ENCODE assay signal across 11 mouse cellular contexts in genomic region chr2:30870863-30871262, GRCm38 (mm10). TPM values are rescaled to one million over a fixed set of nuclear protein-coding genes. Genes with fewer than 3 reads are reported as not detected.
DNase-seq lines count a peak whose midpoint lies in the region; ATAC-seq and TF ChIP-seq lines count a peak whose summit lies in the region.
"Had no signal": no experiment of that assay in that cellular context is flagged by ENCODE, and none has a peak within 500 bp of the region (broad histone marks: within the 10 kb centered on the region; RNA-seq: fewer than 3 reads in every experiment).

No protein-coding gene starts in this region.

- peaks cover 14% of the 10 kb centered on the region for H3K4me1 ChIP-seq in lung, embryonic 16.5 days (replicated peaks; ENCODE audit: control insufficient read depth, insufficient read depth, low read length)
- H3K4me1 ChIP-seq in lung, adult 2 months (ENCODE audit: control insufficient read depth, insufficient read depth, low read length), result no peaks in the 10 kb centered on the region
- H3K4me1 ChIP-seq in limb, embryonic 10.5 days, result peaks cover 81% of the 10 kb centered on the region
- 0 out of 2 replicates have a peak, but pooled peaks cover 4% of the 10 kb centered on the region for H3K4me1 ChIP-seq in hindbrain, embryonic 14.5 days (replicated peaks; ENCODE audit: control insufficient read depth, insufficient read depth, low read length)

- TF ChIP-seq CTCF in lung, adult 2 months (IDR thresholded peaks at IDR 0.05; ENCODE audit: insufficient read depth, low read length), result no peak

- intact Hi-C loops in heart, postnatal 25 days (cut with DNase I), result no loop called here

- no peak overlapping the region for H3K9ac ChIP-seq in lung, embryonic 16.5 days (ENCODE audit: low read length)
- no peak overlapping the region for H3K9ac ChIP-seq in hindbrain, embryonic 14.5 days
- H3K9ac ChIP-seq: midbrain, embryonic 12.5 days had no signal

- no peak overlapping the region for H3K27ac ChIP-seq in lung, embryonic 16.5 days (ENCODE audit: low read length)
- H3K27ac ChIP-seq in limb, embryonic 10.5 days, result peak overlapping the region; percentile 83
- H3K27ac ChIP-seq in hindbrain, embryonic 14.5 days, result no peak overlapping the region
- H3K27ac ChIP-seq: midbrain, embryonic 12.5 days had no signal

- H3K4me2 ChIP-seq in lung, embryonic 16.5 days (ENCODE audit: low read depth, low read length), result no peak overlapping the region
- H3K4me2 ChIP-seq in hindbrain, embryonic 14.5 days (replicated peaks), result no peak overlapping the region
- H3K4me2 ChIP-seq: midbrain, embryonic 12.5 days had no signal

- DNase-seq in lung, adult 2 months, result no peak
- peak; percentile 24 to 33 for DNase-seq in cerebellum, adult 18-20 months
- DNase-seq in fibroblast of lung, adult 2 months (ENCODE audit: low read depth), result peak; percentile 98
- no peak for DNase-seq in limb, embryonic 10.5 days (ENCODE audit: low spot score)
- DNase-seq in T-cell, adult 2 months (ENCODE audit: low spot score), result no peak
- no peak for DNase-seq in heart, postnatal 25 days (ENCODE audit: low spot score)
- no peak for DNase-seq in hindbrain, embryonic 14.5 days (ENCODE audit: low spot score)

- no peaks in the 10 kb centered on the region; the same call in 1 of the 2 replicates for H3K27me3 ChIP-seq in lung, embryonic 16.5 days (ENCODE audit: control insufficient read depth, insufficient read depth, low read depth, low read length)
- H3K27me3 ChIP-seq in limb, embryonic 10.5 days (ENCODE audit: low read depth, poor library complexity, severe bottlenecking), result no peaks in the 10 kb centered on the region
- no peaks in the 10 kb centered on the region for H3K27me3 ChIP-seq in hindbrain, embryonic 14.5 days (ENCODE audit: control insufficient read depth, insufficient read depth, low read length)

- TF ChIP-seq POLR2A in lung, adult 2 months (IDR thresholded peaks at IDR 0.05; ENCODE audit: borderline replicate concordance, extremely low read depth, low read depth, low read length), result no peak

- WGBS in lung, embryonic 16.5 days, result 62% methylated on average over 8 of the region's 8 CpGs
- 66% methylated on average over 8 of the region's 8 CpGs for WGBS in lung, adult 2 months
- 77% methylated on average over 8 of the region's 8 CpGs for WGBS in limb, embryonic 10.5 days
- 57% methylated on average over 8 of the region's 8 CpGs for WGBS in hindbrain, embryonic 14.5 days

- no peak overlapping the region for H3K4me3 ChIP-seq in lung, embryonic 16.5 days (ENCODE audit: low read length)
- H3K4me3 ChIP-seq in lung, adult 2 months (replicated peaks; ENCODE audit: extremely low read depth, low read depth, low read length), result no peak overlapping the region
- no peak overlapping the region for H3K4me3 ChIP-seq in limb, embryonic 10.5 days
- H3K4me3 ChIP-seq in hindbrain, embryonic 14.5 days (replicated peaks; ENCODE audit: low read length), result no peak overlapping the region
- H3K4me3 ChIP-seq: heart, embryonic 10.5 days; midbrain, embryonic 12.5 days had no signal

- H3K36me3 ChIP-seq in lung, embryonic 16.5 days (ENCODE audit: control insufficient read depth, insufficient read depth, low read length), result no peaks in the 10 kb centered on the region
- peaks cover 34% of the 10 kb centered on the region for H3K36me3 ChIP-seq in limb, embryonic 10.5 days
- H3K36me3 ChIP-seq in hindbrain, embryonic 14.5 days (replicated peaks; ENCODE audit: control insufficient read depth, insufficient read depth), result no peaks in the 10 kb centered on the region
- H3K36me3 ChIP-seq: midbrain, embryonic 12.5 days had no signal

- H3K9me3 ChIP-seq in lung, embryonic 16.5 days (ENCODE audit: control insufficient read depth, low read length), result no peaks in the 10 kb centered on the region
- no peaks in the 10 kb centered on the region for H3K9me3 ChIP-seq in limb, embryonic 10.5 days (replicated peaks)
- H3K9me3 ChIP-seq in hindbrain, embryonic 14.5 days (ENCODE audit: control insufficient read depth, low read length), result no peaks in the 10 kb centered on the region
- H3K9me3 ChIP-seq: heart, embryonic 10.5 days; midbrain, embryonic 12.5 days had no signal

- ATAC-seq in lung, embryonic 16.5 days (ENCODE audit: low read depth), result peak; percentile 37; the same call in 1 of the 2 replicates
- ATAC-seq in hindbrain, embryonic 14.5 days (ENCODE audit: low FRiP score), result no peak

RNA-seq across cellular contexts. Expression of gene Prrx2, which starts 36.1 kb away (rescaled TPM):
- 7.2 and 9.4 TPM in 2 replicates for polyA plus RNA-seq in lung, embryonic 16.5 days (2015; fragmentation: Nextera tagmentation; extraction: Ambion mirVana)
- polyA plus RNA-seq in lung, adult 2 months (2012; rRNA removed), result 6.2 and 6.6 TPM in 2 replicates
- 111 and 140 TPM in 2 replicates for polyA plus RNA-seq in limb, embryonic 10.5 days (2016; fragmentation: Nextera tagmentation; extraction: Ambion mirVana)
- total RNA-seq in heart, postnatal 25 days (2021), result 1 to 10 TPM in 1 of 2 experiments, under 1 TPM in 1; 0.61 to 1.9 TPM
- 3.7 and 3.9 TPM in 2 replicates for polyA plus RNA-seq in hindbrain, embryonic 14.5 days (2014; fragmentation: Nextera tagmentation; extraction: Ambion mirVana)
- total RNA-seq: MEL had no signal

RNA-seq across cellular contexts. Expression of gene Asb6, which starts 40.7 kb away (rescaled TPM):
- 32.7 and 33.5 TPM in 2 replicates for polyA plus RNA-seq in lung, embryonic 16.5 days (2015; fragmentation: Nextera tagmentation; extraction: Ambion mirVana)
- polyA plus RNA-seq in lung, adult 2 months (2012; rRNA removed), result 42.0 and 44.8 TPM in 2 replicates
- polyA plus RNA-seq in limb, embryonic 10.5 days (2016; fragmentation: Nextera tagmentation; extraction: Ambion mirVana), result 59.4 and 61.3 TPM in 2 replicates
- 1 to 10 TPM; 9.3 to 9.5 TPM for total RNA-seq in heart, postnatal 25 days (2021)
- polyA plus RNA-seq in hindbrain, embryonic 14.5 days (2014; fragmentation: Nextera tagmentation; extraction: Ambion mirVana), result 37.6 and 39.3 TPM in 2 replicates

RNA-seq across cellular contexts. Expression of gene Ptges, which starts 58.8 kb away (rescaled TPM):
- 27.9 and 30.3 TPM in 2 replicates for polyA plus RNA-seq in lung, embryonic 16.5 days (2015; fragmentation: Nextera tagmentation; extraction: Ambion mirVana)
- polyA plus RNA-seq in lung, adult 2 months (2012; rRNA removed), result 39.2 and 42.3 TPM in 2 replicates
- polyA plus RNA-seq in limb, embryonic 10.5 days (2016; fragmentation: Nextera tagmentation; extraction: Ambion mirVana), result 10.1 and 11.8 TPM in 2 replicates
- 1 to 10 TPM; 2.3 to 2.7 TPM for total RNA-seq in heart, postnatal 25 days (2021)
- 3.7 and 4.1 TPM in 2 replicates for polyA plus RNA-seq in hindbrain, embryonic 14.5 days (2014; fragmentation: Nextera tagmentation; extraction: Ambion mirVana)
- total RNA-seq: MEL had no signal

Comparison
In these comparisons a context has a peak if more than half of its experiments do, and no peak if none do; other contexts are left out.
1. DNase-seq: peak in cerebellum, adult 18-20 months (2 of 2) and fibroblast of lung, adult 2 months (single experiment); none in lung, adult 2 months (single experiment), limb, embryonic 10.5 days (single experiment), T-cell, adult 2 months (single experiment), heart, postnatal 25 days (single experiment) and hindbrain, embryonic 14.5 days (single experiment).
2. RNA of gene Prrx2, which starts 36.1 kb away (polyA plus RNA-seq): 111 to 140 TPM in limb, embryonic 10.5 days; 7.2 to 9.4 TPM in lung, embryonic 16.5 days, 6.2 to 6.6 TPM in lung, adult 2 months and 3.7 to 3.9 TPM in hindbrain, embryonic 14.5 days; every median in the first group is over 10 times any median in the second.